Mouse (Mus musculus) v-Abl transformed pro-B cells (cell line): ENCODE results near the gene Vwa3b.
"Not testable (repeated sequence)": the region's sequence is repeated elsewhere in the genome, so short reads cannot be mapped to it uniquely, and the experiment has no call there.

ENCODE experiments used
- in situ Hi-C, 2 experiments: fragments of 400-800 bp; cut with MboI; formaldehyde crosslinking; loops; one replicate each; pipeline ENCODE4 v1.15.1; 2025; ENCODE audit not compliant: unreplicated experiment in 2 of 2

Gene Vwa3b

DNA sequence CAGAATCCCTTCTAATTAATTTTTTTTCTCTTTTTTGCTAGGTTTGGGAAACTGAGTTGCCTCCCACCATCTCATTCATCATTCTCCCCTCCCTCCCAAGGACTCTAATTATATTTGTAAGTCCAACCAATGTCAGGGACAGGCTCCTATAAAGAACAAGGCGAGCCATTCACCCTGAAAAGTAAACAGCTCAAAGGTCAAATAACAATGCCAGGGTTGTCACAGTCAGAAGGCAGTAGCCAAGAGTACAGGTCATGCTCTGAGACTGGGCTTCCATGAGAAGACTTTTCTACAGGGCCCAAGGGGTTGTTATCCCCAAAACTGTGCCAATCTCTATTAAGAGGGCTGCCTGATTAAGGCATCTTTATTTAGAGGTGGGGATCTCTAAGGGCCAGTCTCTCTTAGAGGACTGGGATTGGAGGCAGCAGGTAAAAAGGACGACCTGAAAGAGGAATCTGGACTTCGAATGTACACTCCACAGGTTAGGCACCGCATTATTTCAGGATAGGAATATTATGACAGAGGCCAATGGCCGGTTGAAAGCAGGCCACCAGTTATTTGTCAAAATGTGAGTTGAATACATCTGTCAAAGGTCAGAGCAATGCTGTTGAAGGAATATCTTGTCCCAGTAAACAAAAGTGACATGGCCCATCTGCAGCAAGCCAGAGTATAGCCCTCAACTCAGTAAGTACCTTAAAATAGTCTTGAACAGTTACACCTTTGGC lies at the start of gene Vwa3b:
Gene Vwa3b (plus strand): TSS at position 635 of the 725 bp plus-strand sequence.
- in situ Hi-C loops: no loop called here

DNA sequence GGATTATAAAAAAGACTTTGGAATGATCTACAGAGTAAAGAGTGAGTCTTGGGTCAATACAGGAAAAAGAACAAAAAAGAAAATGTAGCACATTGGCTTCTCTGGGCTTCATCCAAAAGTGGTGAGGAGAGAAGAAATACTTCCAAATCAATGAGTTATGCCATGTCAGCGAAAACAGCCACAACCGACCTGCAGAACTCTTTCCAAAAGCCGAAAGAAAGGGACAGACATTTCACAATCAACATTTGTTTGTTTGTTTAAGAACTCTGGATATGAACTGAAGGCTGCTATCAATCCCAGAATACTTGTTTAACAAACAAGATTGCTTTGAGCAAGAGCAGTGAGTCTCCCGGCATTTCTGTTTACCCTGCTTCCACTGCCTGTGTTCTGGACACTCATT lies 49.6 kb upstream of the Vwa3b start:
- in situ Hi-C loops: no loop called here

DNA sequence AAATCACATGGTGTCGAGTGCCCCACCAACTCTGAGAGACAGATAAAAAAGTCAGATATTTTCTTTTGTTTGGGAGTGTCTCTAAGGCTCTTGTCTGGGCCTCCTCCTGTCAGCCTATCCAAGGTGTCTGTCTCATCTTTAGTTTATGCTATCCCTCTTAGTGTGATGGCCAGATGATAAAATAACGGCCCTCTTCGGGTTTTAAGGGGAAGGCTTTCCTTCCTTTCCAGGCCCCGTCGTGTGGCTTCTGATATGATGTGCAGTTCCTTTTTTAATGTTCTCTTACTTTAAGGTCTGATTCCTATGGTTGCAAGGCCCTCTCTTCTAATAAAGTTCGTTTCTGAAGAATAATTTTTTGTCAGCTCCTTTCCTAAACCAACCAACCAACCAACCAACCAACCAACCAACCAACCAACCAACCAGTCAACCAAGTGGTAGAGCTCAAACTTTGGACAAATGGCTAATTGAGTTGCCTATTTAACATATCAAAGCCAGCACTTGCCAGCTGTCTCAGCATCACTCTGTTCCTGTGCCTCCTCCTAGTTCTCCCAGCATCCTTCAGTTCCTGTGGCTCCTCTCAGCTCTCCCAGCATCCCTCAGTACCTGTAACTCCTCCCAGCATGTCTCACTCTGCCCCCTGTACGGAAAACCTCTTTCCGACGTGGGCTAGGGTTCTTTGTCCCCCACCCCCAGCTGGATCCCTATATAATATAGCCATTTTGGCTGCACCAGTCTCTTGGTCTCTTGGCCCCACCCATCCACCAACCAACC lies 44.0 kb upstream of the Vwa3b start:
- in situ Hi-C loops: no loop called here

DNA sequence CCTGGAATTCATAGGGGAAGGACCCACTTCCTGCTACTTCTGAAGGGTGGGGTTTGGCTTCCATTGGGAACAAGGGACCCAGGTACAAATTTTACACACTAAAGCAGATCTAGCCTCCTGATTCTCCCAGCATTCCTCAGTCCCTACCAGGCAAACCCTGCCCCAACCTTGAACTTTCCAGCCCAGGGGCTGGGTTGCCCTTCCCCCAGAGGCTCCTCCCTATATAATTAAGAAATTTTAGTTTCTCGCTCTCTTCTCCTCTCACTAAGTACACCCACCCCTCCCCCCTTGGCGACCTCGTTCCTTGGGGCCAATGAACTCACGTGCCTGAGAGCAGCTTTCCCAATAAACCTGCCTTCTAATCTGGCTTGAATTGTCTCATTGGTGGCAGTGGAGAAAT lies 42.6 kb upstream of the Vwa3b start:
- in situ Hi-C loops: no loop called here

- in situ Hi-C loops: no loop called here
Observed at GRCm38 (mm10) chr1:36984406-36984805, 42.0 kb upstream of the Vwa3b start.

- in situ Hi-C loops: no loop called here
Observed at GRCm38 (mm10) chr1:36985896-36986295, 40.5 kb upstream of the Vwa3b start.

DNA sequence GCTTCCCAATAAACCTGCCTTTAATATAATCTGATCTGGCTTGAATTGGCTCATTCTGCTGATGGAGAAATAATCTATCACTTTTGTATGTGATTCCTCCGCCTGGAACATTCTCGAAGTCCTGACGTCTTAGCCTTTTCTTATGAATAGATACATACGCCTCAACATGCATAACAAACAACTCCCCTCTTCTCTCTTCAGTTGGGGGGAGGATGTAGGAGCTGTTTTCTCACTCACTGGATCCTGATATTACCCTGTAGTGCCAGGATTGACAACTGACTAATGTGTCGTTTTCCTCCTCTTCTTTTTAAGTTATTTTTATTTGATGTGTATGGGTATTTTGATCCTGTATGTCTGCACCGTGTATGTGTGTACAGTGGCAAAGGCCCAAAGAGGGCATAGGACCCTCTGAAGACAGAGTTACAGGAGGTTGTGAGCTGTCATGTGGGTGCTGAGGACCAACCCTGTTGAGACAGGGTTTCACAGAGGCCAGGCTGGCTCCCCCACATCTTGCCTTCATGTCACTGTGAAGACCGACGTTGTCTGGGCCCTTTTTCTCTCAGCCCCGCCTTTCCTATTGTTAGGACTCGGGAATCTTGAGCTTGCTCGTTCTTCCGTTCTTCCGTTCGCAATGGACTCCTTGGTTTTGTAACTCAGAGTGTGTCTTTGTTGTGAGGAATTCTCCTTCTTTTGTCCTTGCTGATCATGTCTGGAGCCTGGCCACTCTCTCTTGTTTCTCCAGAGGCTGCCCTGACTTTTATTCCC lies 39.8 kb upstream of the Vwa3b start:
- in situ Hi-C loops: no loop called here

GRCm38 (mm10) chr1:36987172-36988148 lies 38.9 kb upstream of the Vwa3b start:
- in situ Hi-C loops: no loop called here

- in situ Hi-C loops: no loop called here
Observed at GRCm38 (mm10) chr1:36988161-36988560, 38.2 kb upstream of the Vwa3b start.

GRCm38 (mm10) chr1:36988561-36988960 lies 37.8 kb upstream of the Vwa3b start:
- in situ Hi-C loops: no loop called here

DNA sequence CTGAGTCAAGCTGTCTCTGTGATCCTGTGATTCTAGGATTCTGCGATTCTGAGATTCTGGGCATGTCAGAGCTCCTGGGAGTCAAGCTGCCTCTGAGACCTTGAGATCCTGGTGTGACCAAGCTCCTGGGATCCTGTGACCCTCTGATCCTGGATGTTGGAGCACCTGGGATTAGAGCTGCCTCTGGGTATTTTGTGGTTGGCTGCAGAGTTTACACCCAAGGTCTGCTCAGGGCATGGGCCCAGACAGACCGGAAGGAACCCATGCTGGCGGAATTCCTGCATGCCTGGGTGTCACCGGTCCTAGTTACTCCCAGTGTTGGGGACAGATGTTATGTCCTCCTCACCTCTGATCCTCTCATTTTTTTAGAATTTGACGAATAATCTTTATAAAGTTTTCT lies 32.1 kb upstream of the Vwa3b start:
- in situ Hi-C loops: no loop called here

GRCm38 (mm10) chr1:36995760-36996159 lies 30.6 kb upstream of the Vwa3b start:
- in situ Hi-C loops: no loop called here

GRCm38 (mm10) chr1:36996561-36997213 lies 29.7 kb upstream of the Vwa3b start:
- in situ Hi-C loops: no loop called here

DNA sequence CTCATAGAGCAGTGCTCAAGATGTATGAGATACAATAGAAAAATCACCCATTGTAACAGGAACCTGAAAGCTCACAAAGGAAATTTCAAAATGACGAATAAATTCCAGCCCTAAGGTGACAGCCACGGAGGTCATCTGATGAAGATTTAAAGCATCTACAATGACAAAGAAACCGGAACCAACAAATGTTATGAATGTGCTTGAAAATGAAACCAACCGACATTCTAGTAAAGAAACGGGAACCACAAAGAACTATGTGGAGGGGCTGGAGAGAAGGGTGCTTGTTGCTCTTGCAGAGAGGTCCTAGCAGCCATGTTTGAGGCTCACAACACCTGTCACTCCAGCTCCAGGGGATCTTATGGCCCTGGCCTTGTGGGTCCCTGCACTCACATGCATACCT lies 26.1 kb upstream of the Vwa3b start:
- in situ Hi-C loops: no loop called here

DNA sequence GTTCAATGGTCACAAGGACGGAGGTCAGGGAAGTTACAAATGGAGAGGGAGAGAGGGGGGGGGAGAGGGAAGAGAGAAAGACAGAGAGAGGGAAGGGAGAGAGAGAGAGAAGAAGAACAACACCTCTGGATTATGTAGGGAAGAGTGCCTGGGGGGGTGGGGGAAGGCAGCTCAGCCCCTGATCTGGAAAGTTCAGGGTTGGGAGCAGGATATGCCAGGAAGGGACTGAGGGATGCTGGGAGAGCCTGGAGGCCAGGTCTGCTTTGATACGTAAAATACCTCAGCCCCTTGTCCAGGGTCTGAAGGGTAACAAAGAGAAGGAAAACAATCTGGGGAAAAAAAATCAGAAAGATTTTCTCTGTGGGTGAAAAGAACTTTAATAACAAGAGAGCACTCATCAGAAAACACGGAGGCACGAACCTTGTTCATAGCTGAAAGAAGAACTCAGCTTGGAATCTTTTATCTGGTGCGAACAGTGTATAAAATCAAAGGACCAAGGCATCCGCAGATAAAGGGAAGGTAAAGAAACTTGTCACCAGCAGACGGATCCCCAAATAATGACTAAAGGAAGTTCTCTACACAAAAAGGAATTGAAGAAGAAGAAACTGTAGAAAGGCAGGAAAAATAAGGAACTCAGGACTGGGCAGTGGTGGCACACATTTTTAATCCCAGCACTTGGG lies 24.6 kb upstream of the Vwa3b start:
- in situ Hi-C loops: no loop called here

DNA sequence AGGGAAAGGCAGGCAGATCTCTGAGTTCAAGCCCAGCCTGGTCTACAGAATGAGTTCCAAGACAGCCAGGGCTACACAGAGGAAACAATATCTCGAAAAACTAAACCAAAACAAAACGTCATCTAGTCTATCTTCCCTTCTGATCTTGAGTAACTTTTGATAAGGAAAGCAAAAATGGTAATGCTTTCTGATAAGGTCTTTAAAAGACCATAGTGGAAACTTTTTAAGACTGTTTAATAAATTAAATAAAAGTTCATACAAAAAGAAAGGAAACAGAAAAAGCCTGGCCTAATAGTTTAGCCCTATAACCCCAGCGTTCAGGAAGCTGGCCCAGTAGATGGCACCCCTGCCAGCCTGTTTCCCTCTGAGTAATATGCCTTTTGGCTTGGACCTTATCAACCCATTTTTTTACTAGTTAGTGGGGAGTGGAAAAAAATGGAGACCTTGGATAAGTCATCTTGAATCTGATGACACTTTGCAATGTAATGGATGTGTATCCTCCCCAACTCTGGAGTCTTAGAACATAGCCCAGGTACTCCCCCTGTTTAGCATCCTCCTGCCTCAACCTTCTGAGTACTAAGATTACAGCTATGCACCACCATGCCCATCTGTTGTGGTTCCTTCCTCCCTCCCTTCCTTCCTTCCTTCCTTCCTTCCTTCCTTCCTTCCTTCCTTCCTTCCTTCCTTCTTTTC lies 23.9 kb upstream of the Vwa3b start:
- in situ Hi-C loops: no loop called here

DNA sequence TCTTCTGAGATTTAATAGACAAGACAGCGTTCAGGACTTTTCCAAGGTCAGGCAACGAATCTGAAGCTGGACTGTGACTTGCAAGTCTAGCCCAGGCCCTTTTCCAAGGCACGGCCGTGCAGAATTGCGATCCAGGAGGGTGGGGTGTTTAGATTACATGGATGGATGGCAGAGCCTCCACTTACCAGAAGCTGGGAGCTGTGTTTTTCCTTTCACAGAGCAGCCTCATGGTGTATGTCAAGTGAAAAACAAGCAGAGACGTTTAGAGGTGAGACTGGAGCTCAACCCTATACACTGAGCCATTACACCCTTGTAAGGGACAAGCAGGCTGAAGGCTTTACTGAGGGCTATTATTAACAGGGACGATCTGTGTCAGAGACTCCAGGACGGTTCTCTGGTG lies 21.9 kb upstream of the Vwa3b start:
- in situ Hi-C loops: no loop called here

DNA sequence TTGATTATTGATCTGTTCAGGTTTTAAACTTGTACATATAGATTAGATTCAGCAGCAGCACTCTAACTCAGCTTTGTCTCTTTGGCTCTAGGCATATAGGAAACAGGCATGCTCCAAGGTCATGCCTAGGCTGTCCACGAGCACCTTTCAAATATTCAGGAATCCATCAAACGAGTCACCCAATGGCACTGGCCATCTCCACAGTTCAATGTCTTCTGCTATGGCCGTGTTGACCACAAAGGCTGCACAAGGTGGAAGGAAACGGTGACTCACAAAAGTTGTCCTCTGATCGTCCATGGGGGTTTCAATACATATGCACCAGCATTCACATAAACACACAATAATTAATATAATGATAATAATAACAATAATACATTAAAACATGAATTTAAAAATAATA lies 21.4 kb upstream of the Vwa3b start:
- in situ Hi-C loops: no loop called here

GRCm38 (mm10) chr1:37006529-37006928 lies 19.9 kb upstream of the Vwa3b start:
- in situ Hi-C loops: not testable (repeated sequence)
